Mouse (Mus musculus) telencephalon, adult 2 months (tissue): Measurements from ENCODE around the gene Btc.

Source experiments
- DNase-seq: peaks from one replicate; pipeline ENCODE4 v3.0.0-alpha.2; 2011; ENCODE audit warnings: low read depth, low spot score

Btc gene

DNA sequence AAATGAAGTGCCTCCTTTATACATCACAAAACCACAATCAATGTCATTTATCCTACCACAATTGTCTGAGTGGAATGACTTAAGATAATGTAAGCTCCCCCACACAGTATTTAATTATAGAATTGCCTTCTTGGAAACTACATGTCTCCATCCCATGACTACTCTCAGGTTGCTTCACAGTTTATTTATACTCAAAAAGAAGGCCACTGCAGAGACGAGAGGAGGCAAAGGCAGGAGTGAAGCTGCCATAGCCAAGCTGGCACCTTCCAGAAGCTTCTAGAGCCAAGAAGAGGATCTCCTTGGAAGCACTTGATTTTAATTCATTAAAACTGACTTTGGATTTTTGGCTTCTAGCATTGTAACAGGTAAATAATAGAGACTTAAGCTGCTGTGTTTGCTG, 81.0 kb downstream of the Btc start:
- DNase-seq = no peak

DNA sequence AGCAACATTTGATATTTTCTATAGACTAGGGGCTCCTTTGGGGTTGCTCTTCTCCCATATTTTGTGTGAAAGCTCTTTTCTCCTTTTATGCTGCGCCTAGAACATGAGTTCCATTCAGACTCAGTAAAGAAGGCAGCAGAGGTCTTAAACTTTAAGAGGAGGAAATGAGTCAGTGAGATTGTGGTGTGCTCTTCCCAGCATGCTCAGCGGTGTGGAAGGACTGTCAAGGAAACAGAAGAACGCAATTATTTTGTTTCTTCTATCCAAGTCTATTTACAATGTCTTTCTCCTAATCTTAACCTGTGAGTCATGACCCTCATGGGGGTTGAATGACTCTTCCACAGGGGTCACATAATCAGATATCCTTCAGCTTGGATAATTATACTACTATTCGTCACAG, 82.4 kb downstream of the Btc start:
- no peak for DNase-seq

DNA sequence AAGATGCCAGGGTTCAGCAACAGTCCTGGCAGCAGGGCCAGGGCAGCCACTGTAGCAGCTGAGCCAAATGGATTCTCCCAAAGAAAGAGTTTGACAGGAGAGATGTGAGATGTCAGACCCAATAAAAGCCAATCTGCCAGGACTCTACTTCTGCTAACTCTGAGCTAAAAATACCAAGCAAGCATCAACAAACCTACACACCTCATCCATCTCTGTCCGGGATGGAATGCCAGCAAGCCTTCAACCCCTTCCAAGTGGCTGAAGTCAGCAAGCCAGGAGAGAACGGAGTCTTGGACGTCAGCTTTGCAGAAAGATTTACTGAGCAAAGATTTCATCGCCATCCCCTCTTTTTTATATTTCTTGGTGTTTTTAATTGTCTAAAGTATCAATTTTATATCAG, 88.8 kb downstream of the Btc start:
- no peak for DNase-seq

DNA sequence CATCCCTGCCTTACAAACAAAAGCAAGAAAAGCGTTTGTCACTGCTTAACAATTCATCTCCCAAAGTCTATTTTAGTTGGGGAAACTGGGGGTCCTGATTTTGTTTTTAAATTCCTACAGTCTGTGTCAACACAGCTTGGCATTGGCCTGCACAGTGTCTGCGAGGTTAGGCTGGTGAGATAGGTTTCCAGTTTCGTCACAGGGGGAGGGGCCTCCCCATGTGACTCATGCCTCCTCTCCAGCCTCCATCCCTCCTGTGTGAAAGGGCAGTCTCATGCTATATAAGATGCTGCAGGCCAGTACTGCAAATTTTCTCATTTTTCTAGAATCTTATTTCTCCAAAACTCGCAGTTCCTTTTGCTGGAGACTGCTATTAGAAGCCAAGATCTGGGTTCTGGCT, 91.0 kb downstream of the Btc start:
- DNase-seq = no peak

DNA sequence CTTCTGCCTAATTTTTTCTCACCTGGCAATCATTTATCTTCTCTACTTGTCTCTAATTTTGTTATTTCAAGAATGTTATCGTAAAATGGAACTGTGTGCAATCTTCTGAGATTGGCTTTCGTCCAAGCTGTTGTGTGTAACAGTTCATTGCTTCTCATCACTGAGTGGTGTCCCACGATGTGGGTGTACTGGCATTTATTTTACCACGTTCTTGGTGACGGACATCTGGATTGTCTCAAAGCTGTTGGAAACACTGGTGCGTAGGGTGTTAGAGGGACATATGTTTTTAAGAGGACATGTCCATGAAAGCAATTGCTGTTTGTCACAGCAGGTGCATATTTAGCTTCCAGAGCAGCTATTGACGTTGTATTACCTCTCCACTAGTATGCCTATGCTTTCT, 94.2 kb downstream of the Btc start:
- DNase-seq = peak; percentile 31

DNA sequence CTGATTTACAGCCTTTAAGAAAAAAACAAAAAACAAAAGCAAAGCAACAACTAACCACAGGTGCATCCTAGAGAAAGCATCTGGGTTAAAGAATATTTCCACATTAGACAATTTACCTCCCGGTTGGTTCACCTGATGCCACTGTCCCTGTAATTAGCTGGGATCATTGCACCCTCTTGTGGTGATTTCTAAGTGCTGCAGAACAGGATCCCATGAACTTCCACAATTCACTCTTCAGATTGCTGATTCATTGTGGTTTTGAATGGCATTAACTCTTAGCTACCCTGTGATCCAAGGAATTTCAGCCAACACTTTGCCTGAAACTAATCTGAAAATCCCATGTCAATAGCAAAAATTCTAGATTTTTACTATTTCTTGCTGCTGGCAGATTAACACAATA, 94.9 kb downstream of the Btc start:
- DNase-seq = peak; percentile 40
